Mouse (Mus musculus): ENCODE data around the gene Papolb. TPM values are rescaled to one million over a fixed set of nuclear protein-coding genes. Genes with fewer than 3 reads are reported as not detected.

Papolb gene
- total RNA-seq, 2 experiments from 2014 or later: 0.38 to 0.85 TPM

DNA sequence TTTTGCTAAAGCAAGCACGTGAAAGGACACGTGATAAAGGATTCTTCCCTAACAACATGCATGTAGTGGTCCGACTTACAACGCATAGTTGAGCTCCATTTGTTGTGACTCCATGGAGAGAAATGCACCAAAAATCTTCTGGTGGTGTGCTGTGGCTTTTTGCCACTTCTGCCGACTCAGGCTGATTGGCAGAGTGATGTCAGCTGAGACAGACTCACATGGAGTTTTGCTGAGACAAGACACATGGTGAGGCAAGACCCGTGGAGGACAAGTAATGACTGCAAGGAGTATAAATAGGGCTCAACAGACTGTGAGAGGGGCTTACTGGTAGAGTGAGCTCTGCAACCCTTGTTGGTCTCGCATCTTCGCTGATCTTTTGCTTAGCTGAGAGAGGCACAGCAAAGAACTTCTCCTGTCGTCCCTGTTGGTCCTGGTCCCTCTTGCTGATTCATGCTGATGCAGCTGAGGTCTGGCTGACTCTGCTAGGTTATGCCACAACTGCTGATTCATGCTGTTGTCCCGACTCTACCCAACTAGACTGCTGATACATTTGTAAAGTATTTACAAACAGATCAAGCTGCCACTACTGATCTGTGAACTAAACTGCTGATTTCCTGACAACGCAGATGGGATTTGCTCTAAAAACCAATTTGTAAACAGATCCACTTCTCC lies 8.5 kb downstream of the Papolb start:
- no peak for DNase-seq (ENCODE audit: low spot score in 2 of 2)

DNA sequence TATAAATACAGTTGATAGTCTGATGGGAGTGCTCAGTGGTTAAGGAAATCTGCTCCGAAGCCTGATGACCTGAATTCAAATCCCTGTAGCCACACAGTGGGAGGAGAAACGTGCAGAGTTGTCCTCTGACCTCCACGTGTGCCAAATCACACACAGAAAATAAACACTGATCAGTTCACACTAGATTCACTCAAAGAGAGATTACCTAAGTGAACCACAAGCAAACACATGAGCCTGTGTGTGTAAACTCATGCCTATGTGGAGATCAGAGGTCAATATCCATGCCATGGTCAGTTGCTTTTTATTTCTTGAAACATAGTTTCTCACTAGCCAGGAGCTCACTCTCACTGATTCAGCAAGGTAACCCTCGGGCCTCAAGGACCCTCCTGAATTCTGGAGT lies 9.5 kb downstream of the Papolb start:
- DNase-seq (ENCODE audit: low spot score in 2 of 2): no peak

- no peak for DNase-seq (ENCODE audit: low spot score in 2 of 2)
Measured at GRCm38 (mm10) chr5:142518973-142519372, 10.9 kb downstream of the Papolb start.

- no peak for DNase-seq (ENCODE audit: low spot score in 2 of 2)
Measured at GRCm38 (mm10) chr5:142512112-142512511, 17.8 kb downstream of the Papolb start.

DNA sequence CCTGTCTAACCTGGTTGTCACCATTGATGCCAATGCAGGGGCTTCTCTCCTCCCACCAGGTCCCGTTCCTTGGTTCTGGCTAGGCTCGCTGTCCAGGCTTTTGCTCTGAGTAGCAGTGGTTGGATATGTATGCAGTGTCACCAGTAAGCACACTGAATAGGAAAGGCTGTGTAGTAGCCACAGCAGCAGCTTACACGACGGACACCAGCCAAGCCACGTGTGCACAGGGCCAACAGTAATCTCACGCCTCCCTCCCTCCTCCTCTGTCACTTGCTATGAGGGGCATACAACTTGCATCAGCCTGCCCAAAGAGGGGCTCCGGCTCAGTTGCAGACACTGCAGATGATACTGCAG lies 19.8 kb downstream of the Papolb start:
- no peak for DNase-seq (ENCODE audit: low spot score in 2 of 2)

- no peak for DNase-seq (ENCODE audit: low spot score in 2 of 2)
Measured at GRCm38 (mm10) chr5:142509141-142510060, 20.5 kb downstream of the Papolb start.

DNA sequence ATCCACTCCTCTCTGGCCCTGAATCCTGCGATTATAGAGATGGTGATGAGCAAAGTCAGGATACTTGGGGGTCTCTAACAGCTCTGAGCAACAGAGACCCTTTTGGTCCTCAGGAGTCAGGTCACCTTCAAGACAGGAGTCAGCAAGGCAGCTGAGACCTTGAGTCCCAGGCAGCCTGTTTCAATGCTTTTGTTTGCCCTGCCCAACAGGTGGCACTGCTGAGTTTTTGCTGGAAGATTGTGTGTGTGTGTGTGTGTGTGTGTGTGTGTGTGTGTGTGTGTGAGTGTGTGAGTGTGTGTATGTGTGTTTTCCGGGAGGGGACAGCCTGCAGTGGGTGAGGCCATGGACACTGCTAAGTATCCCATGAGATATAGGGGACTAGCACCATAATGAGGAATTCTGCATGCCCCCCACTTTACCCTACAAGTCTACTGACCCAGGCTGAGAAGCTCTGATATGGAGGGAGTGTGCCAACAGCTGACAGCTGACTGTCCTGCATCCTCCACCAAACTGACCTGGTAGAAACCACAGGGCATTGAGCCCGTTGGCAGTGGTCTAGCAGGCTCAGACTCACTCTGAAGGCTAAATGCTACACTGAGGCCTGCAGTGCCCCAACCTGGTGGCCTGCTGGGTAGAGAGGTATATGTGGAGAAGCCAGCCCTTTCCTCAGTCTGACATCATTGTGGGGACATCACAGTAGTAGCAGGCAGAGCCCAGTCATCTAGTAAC lies 24.0 kb downstream of the Papolb start:
- no peak for DNase-seq (ENCODE audit: low spot score in 2 of 2)

- no peak for DNase-seq (ENCODE audit: low spot score in 2 of 2)
Measured at GRCm38 (mm10) chr5:142504175-142504574, 25.7 kb downstream of the Papolb start.

GRCm38 (mm10) chr5:142502414-142502813 lies 27.5 kb downstream of the Papolb start:
- DNase-seq (ENCODE audit: low spot score in 2 of 2): peak; percentile 79 to 90

- no peak for DNase-seq (ENCODE audit: low spot score in 2 of 2)
Measured at GRCm38 (mm10) chr5:142500918-142501317, 29.0 kb downstream of the Papolb start.

GRCm38 (mm10) chr5:142498964-142499363 lies 30.9 kb downstream of the Papolb start:
- DNase-seq (ENCODE audit: low spot score in 2 of 2): peak; percentile 35 to 51

- no peak for DNase-seq (ENCODE audit: low spot score in 2 of 2)
Measured at GRCm38 (mm10) chr5:142495321-142496096, 34.4 kb downstream of the Papolb start.

DNA sequence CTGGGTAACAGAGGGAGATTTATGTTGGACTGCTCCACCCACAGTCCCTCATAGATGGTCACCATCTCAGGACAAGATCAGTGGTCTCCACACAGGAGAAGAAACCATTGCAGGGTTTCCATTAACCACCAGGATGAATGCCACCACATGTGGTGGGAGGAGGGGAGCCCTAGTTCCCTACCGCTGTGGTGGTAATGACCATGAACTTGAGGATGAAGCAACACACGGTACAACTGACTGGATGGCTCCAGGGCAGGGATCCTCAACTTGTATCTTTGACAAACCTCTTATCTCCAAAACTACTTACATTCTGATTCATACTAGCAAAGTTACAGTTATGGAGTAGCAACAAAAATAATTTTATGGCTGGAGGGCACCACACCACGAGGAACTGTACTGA lies 36.6 kb downstream of the Papolb start:
- no peak for DNase-seq (ENCODE audit: low spot score in 2 of 2)

DNA sequence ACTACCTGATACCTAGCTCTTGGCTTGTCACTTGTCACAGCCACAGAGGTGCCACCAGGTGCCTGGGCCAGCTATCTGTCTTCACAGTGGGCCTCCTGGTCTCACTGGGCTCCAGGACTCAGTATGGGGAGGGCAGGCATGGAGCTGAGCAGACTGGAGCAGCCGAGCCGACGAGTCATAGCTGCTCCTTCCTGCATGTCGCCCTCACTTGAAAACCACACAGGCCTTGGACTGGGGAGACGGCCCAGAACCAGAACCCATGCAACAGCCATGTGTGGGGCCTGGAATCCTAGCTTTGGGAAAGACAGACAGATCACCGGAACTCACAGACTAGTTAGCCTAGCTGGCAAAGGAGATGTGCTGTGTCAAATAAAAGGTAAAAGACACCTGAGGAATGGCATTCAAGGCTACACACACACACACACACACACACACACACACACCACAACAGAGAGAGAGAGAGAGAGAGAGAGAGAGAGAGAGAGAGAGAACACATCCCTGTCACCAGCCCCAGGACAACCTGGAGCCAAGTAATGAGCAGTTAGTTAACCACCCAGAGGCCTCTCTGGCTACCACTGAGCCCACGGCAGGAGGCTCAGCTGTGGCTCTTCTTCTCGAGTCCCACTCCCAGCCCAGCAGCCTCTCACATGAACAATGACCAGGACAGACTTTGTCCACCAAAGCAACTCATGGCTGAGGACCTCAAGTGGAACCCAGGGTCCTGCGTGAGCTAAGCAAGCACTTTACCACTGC lies 39.7 kb downstream of the Papolb start:
- no peak for DNase-seq (ENCODE audit: low spot score in 2 of 2)

GRCm38 (mm10) chr5:142486654-142487053 lies 43.2 kb downstream of the Papolb start:
- DNase-seq (ENCODE audit: low spot score in 2 of 2): no peak

GRCm38 (mm10) chr5:142483581-142483980 lies 46.3 kb downstream of the Papolb start:
- DNase-seq (ENCODE audit: low spot score in 2 of 2): no peak

DNA sequence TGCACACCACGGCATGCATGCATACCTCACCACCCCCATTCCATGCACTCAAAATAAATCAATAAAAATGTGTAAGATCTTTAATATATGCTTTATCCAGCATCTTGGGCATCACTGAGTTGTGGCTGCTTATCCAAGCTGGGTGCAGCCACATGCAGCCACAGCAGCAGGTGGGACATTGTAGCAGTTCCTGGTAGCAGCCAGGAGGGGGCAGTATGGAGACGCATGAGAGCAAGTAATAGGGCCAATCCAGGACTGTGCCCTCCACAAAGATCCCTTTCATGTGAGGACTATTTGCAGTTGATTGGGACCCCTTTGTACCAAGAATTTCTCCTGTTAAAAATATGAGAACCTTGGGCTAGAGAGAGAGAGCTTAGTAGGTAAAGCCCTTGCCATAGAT lies 47.4 kb downstream of the Papolb start:
- no peak for DNase-seq (ENCODE audit: low spot score in 2 of 2)

DNA sequence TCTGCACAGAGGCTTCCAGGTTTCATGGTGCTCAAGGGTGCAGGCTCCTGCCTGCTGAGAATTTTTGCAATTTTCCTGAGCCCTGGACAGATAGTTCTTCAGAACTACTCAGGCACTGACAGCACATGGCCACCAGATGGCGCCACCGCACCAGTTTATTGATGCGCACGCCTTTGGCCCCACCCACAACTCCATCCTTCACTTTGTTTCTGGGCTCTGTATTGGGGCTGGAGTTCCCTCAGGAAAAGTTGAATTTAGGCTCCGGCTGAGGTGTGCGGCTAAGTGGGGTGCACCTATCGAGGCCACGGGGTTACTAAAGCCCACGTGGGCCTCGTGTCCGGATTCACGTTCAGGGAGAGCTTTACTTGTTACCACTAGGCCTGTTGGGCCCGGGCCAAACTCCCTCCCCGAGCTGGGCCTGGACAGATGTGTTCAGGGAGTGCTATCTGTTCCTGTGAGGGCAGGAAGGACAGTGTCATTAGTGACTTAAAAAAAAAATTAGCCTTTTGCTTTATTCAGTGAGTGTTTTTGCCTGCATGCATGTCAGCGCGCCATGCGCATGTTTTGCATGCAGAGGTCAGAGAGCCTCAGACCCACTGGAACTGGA lies 50.9 kb downstream of the Papolb start:
- peak; percentile 83 to 88 for DNase-seq (ENCODE audit: low spot score in 2 of 2)

DNA sequence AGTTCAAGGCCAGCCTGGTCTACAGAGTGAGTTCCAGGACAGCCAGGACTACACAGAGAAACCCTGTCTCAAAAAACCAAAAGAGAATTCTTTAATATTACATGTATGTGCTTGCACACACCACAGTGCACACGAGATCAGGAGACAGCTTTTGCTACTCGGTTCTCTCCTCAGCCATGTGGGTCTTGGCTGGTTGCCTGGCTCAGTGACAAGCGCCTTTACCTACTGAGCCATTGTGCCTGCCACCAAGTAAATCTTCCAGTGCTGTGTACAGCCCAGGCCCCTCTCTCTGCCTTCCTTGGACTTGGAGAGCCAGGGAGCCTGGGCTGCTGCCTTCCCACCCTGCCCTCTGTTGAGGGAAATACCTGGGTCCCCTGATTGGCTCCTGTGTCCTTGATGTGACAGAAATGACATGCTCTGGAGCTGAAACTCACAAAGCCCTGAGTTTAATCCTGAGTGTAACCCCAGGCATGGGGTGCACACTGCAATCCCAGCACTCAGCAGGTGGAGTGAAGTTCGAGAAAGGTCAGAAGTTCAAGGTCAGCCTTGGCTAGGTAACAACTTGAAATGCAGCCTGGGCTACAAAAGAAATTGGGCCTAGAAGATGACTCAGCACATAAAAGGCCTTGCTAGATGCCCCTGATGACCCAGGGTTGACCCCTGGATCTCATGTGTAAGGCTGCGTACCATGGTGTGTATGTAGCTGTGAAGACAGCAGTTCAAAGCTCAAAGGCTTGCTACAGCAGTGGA lies 51.8 kb downstream of the Papolb start:
- no peak for DNase-seq (ENCODE audit: low spot score in 2 of 2)
